Mouse (Mus musculus) testis, adult 2 months (tissue): ENCODE results near the gene Chrnb4. TPM values are rescaled to one million over a fixed set of nuclear protein-coding genes. Genes with fewer than 3 reads are reported as not detected.
A peak's percentile ranks its signal among the peaks of the same experiment; 100 is the strongest.

Source experiments
- H3K27ac ChIP-seq: fragments of 200-500 bp; 2 replicates; pipeline ENCODE4 v1.5.1; 2012; ENCODE audit warnings: low read depth, low read length; ENCODE audit not compliant: control insufficient read depth, insufficient read depth
- H3K27me3 ChIP-seq: fragments of 200-500 bp; 2 replicates; pipeline ENCODE4 v1.6.1; 2012; ENCODE audit warnings: mild to moderate bottlenecking, low read length, moderate library complexity; ENCODE audit not compliant: control insufficient read depth, insufficient read depth
- H3K36me3 ChIP-seq: fragments of 200-500 bp; 2 replicates; pipeline ENCODE4 v1.6.1; 2012; ENCODE audit warnings: mild to moderate bottlenecking, low read length; ENCODE audit not compliant: control insufficient read depth, insufficient read depth
- H3K4me1 ChIP-seq: fragments of 200-500 bp; 2 replicates; pipeline ENCODE4 v1.6.1; 2012; ENCODE audit warnings: low read length; ENCODE audit not compliant: control insufficient read depth, insufficient read depth
- H3K4me3 ChIP-seq: fragments of 200-500 bp; 2 replicates; pipeline ENCODE4 v1.5.1; 2012; ENCODE audit warnings: low read depth, mild to moderate bottlenecking, low read length, moderate library complexity, mixed read lengths; ENCODE audit not compliant: control insufficient read depth
- CTCF ChIP-seq: fragments of 200-500 bp; IDR thresholded peaks from 2 replicates; pipeline ENCODE4 v1.5.1; 2012; ENCODE audit warnings: low read depth, mild to moderate bottlenecking, inconsistent platforms, low read length, moderate library complexity; ENCODE audit not compliant: control insufficient read depth, insufficient read depth, insufficient replicate concordance
- POLR2A ChIP-seq: fragments of 200-500 bp; IDR thresholded peaks from 2 replicates; pipeline ENCODE4 v1.6.1; 2012; ENCODE audit warnings: low read depth, mild to moderate bottlenecking, inconsistent platforms, low read length, moderate library complexity; ENCODE audit not compliant: control insufficient read depth
- polyA plus RNA-seq: library from polyadenylated mRNA; depleted of rRNA; stranded (reverse); fragments of >200 nt; gene quantifications from 2 replicates; pipeline ENCODE4 v1.2.3, GENCODE M21; 2012; rRNA removed

Gene Chrnb4
- polyA plus RNA-seq, 1 experiment: 1.7 TPM

GRCm38 (mm10) chr9:54981291-54982191 lies 67.0 kb downstream of the Chrnb4 start:
- Histone ChIP-seq H3K27ac (no peak overlapping the region), H3K27me3 (no peaks in the 10 kb centered on the region), H3K4me1 (peaks cover 14% of the 10 kb centered on the region), H3K36me3 (no peaks in the 10 kb centered on the region), H3K4me3 (peak overlapping the region; percentile 89)
- TF ChIP-seq POLR2A: no peak
- no peak for TF ChIP-seq CTCF

- H3K27ac ChIP-seq: no peak within 1 kb of the TSS; the same call in 1 of the 2 replicates
- H3K36me3 ChIP-seq: no peaks in the 10 kb centered on the region
- TF ChIP-seq CTCF: no peak
- TF ChIP-seq POLR2A: no peak
- H3K4me1 ChIP-seq: peaks cover 14% of the 10 kb centered on the region
- H3K4me3 ChIP-seq: peak within 1 kb of the TSS; percentile 89
- H3K27me3 ChIP-seq: no peaks in the 10 kb centered on the region
Measured at GRCm38 (mm10) chr9:54980674-54981073, 67.9 kb downstream of the Chrnb4 start, which contains the start of gene Chrna5. Chrna5 (plus strand) TSS chr9:54980880.

Other genes starting within 250 kb of the Chrnb4 start
- 25.2 and 36.5 TPM in 2 replicates for gene Ireb2, start 185.0 kb downstream of the Chrnb4 start, polyA plus RNA-seq
- 0.16 and 0.36 TPM in 2 replicates for gene Hykk, start 131.5 kb downstream of the Chrnb4 start, polyA plus RNA-seq
- 56.6 and 80.4 TPM in 2 replicates for gene Psma4, start 98.0 kb downstream of the Chrnb4 start, polyA plus RNA-seq
- 0.25 TPM in 1 of 2 replicates, not detected in the other for gene AY074887, start 97.8 kb downstream of the Chrnb4 start, polyA plus RNA-seq
- 6.7 and 9.2 TPM in 2 replicates for gene Chrna5, start 67.9 kb downstream of the Chrnb4 start, polyA plus RNA-seq
- gene Chrna3, start 22.2 kb downstream of the Chrnb4 start, polyA plus RNA-seq: 0.05 and 0.06 TPM in 2 replicates
- gene Ube2q2, start 100.1 kb upstream of the Chrnb4 start, polyA plus RNA-seq: 19.0 and 19.8 TPM in 2 replicates
- 4.9 and 6.2 TPM in 2 replicates for gene Fbxo22, start 160.1 kb upstream of the Chrnb4 start, polyA plus RNA-seq